Mouse (Mus musculus) skeletal muscle tissue, postnatal 0 days (tissue): ENCODE results near the gene Bpgm. TPM values are rescaled to one million over a fixed set of nuclear protein-coding genes. Genes with fewer than 3 reads are reported as not detected.

Experiments
- polyA plus RNA-seq: library from polyadenylated mRNA; unstranded; fragments of >200 nt; fragmentation: Nextera tagmentation; extraction: Ambion mirVana; gene quantifications from 2 replicates; pipeline ENCODE4 v1.2.1, GENCODE M21; 2015

The Bpgm gene
- 19.2 and 20.6 TPM in 2 replicates for polyA plus RNA-seq

DNA sequence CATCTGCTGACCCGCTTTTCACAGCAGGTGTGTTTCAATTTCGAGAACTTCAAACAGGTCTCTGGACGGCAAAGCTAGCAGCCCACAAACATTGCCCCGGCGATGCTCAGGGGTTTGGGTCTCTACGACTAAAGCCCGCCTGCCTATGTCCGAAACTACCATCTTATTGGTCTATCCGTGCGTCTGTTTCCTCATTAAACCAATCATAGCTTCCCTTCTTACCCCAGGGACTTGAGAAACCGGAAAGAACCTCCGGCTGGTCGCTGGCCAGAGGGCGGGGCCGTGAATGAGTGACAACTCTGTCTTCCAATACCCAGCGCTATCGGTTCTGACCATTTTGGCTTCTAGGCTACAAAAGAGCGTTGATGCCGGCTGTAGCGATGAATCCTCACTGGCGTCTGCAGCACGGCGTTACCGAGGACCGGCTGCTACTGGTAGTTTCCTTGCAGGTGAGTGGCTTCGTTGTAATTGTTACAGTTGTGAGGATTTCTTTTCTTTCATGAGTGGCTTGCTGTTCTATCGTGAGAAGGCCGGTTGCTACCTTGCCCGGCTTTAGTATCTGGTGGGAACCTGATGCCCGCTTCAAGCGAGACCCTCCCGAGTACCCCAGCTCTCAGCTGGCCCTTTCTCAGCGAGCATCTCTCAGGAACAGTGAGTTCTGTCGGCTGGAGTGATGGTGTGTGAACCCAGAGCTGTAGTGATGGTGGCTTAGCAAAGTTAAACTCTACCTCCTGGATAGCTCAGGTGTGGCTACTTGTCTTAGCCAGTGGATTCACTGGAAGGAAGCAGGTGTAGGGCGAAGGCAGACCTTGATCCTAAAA lies at the start of gene Bpgm:
Gene Bpgm, plus strand, starts transcription at position 234 of the 821 bp plus-strand sequence.

Other genes starting within 250 kb of the Bpgm start
- 181 and 182 TPM in 2 replicates for gene Akr1b3, start 158.7 kb upstream of the Bpgm start, polyA plus RNA-seq
- gene Akr1b8, start 122.1 kb upstream of the Bpgm start, polyA plus RNA-seq, result 3.7 and 6.2 TPM in 2 replicates
- gene Akr1b10, start 92.0 kb upstream of the Bpgm start, polyA plus RNA-seq, result 34.6 and 34.9 TPM in 2 replicates
- gene Akr1b7, start 63.9 kb upstream of the Bpgm start, polyA plus RNA-seq, result 0.17 and 0.18 TPM in 2 replicates
- 121 and 137 TPM in 2 replicates for gene Cald1, start 122.3 kb downstream of the Bpgm start, polyA plus RNA-seq